10 mouse cellular contexts compared by ENCODE assay signal in genomic region chr17:70363561-70363960, GRCm38 (mm10).
DNase-seq lines count a peak whose midpoint lies in the region; ATAC-seq lines count a peak whose summit lies in the region.
"Had no signal": no experiment of that assay in that cellular context is flagged by ENCODE, and none has a peak within 500 bp of the region (broad histone marks: within the 10 kb centered on the region; RNA-seq: fewer than 3 reads in every experiment).

No protein-coding gene starts in this region.

- no peak overlapping the region for H3K9ac ChIP-seq in hindbrain, embryonic 15.5 days
- no peak overlapping the region for H3K9ac ChIP-seq in hindbrain, embryonic 11.5 days (ENCODE audit: low read depth, low read length)
- H3K9ac ChIP-seq in hindbrain, embryonic 16.5 days (ENCODE audit: low read depth, low read length): no peak overlapping the region
- no peak overlapping the region for H3K9ac ChIP-seq in neural tube, embryonic 15.5 days (replicated peaks)
- no peak overlapping the region for H3K9ac ChIP-seq in liver, embryonic 11.5 days (ENCODE audit: low read depth, low read length)

- ATAC-seq in hindbrain, embryonic 15.5 days (ENCODE audit: low FRiP score, low read depth): peak; percentile 82
- ATAC-seq in hindbrain, embryonic 11.5 days (ENCODE audit: low FRiP score): no peak
- ATAC-seq in hindbrain, embryonic 16.5 days: peak; percentile 93
- peak; percentile 50; the same call in 1 of the 2 replicates for ATAC-seq in neural tube, embryonic 15.5 days (ENCODE audit: low FRiP score)
- no peak for ATAC-seq in liver, embryonic 11.5 days (replicated peaks; ENCODE audit: low FRiP score)

- DNase-seq in hindbrain, embryonic 11.5 days (ENCODE audit: low spot score): no peak
- peak; percentile 78 to 89 for DNase-seq in cerebellum, adult 18-20 months
- no peak for DNase-seq in liver, embryonic 11.5 days (ENCODE audit: low spot score)
- no peak for DNase-seq in thymus, postnatal 0 days (ENCODE audit: low spot score)
- DNase-seq in retina, postnatal 1 day: no peak
- DNase-seq: gastrocnemius, postnatal 25 days; thymus, postnatal 25 days had no signal

- H3K36me3 ChIP-seq in hindbrain, embryonic 15.5 days: no peaks in the 10 kb centered on the region
- H3K36me3 ChIP-seq in hindbrain, embryonic 11.5 days (ENCODE audit: control insufficient read depth, insufficient read depth, low read length): no peaks in the 10 kb centered on the region
- H3K36me3 ChIP-seq in hindbrain, embryonic 16.5 days (ENCODE audit: control insufficient read depth, insufficient read depth, low read length): no peaks in the 10 kb centered on the region
- no peaks in the 10 kb centered on the region for H3K36me3 ChIP-seq in neural tube, embryonic 15.5 days
- H3K36me3 ChIP-seq in liver, embryonic 11.5 days (ENCODE audit: control insufficient read depth, insufficient read depth, low read length): no peaks in the 10 kb centered on the region

- H3K27me3 ChIP-seq in hindbrain, embryonic 15.5 days: no peaks in the 10 kb centered on the region
- H3K27me3 ChIP-seq in hindbrain, embryonic 11.5 days (ENCODE audit: control insufficient read depth, insufficient read depth, low read length): no peaks in the 10 kb centered on the region
- no peaks in the 10 kb centered on the region for H3K27me3 ChIP-seq in hindbrain, embryonic 16.5 days (replicated peaks; ENCODE audit: control insufficient read depth, insufficient read depth, low read length)
- no peaks in the 10 kb centered on the region for H3K27me3 ChIP-seq in neural tube, embryonic 15.5 days (replicated peaks)
- H3K27me3 ChIP-seq in liver, embryonic 11.5 days (replicated peaks; ENCODE audit: control insufficient read depth, insufficient read depth, low read length): no peaks in the 10 kb centered on the region

- peak overlapping the region; percentile 42 for H3K27ac ChIP-seq in hindbrain, embryonic 15.5 days (replicated peaks)
- H3K27ac ChIP-seq in hindbrain, embryonic 11.5 days (ENCODE audit: low read depth, low read length): no peak overlapping the region
- peak overlapping the region; percentile 6 for H3K27ac ChIP-seq in hindbrain, embryonic 16.5 days (ENCODE audit: low read depth, low read length)
- 0 out of 2 replicates have a peak overlapping the region, but pooled peaks have one; percentile 18 for H3K27ac ChIP-seq in neural tube, embryonic 15.5 days (replicated peaks)
- no peak overlapping the region for H3K27ac ChIP-seq in liver, embryonic 11.5 days (ENCODE audit: low read depth, low read length)

- 53% methylated on average over 3 of the region's 3 CpGs for WGBS in hindbrain, embryonic 15.5 days
- WGBS in hindbrain, embryonic 11.5 days: 79% methylated on average over 3 of the region's 3 CpGs
- WGBS in hindbrain, embryonic 16.5 days: 48% methylated on average over 3 of the region's 3 CpGs
- WGBS in neural tube, embryonic 15.5 days: 39% methylated on average over 3 of the region's 3 CpGs
- 76% methylated on average over 3 of the region's 3 CpGs for WGBS in liver, embryonic 11.5 days

- peaks cover 14% of the 10 kb centered on the region for H3K4me1 ChIP-seq in hindbrain, embryonic 15.5 days (replicated peaks)
- no peaks in the 10 kb centered on the region for H3K4me1 ChIP-seq in hindbrain, embryonic 11.5 days (replicated peaks; ENCODE audit: control insufficient read depth, insufficient read depth, low read length)
- no peaks in the 10 kb centered on the region for H3K4me1 ChIP-seq in hindbrain, embryonic 16.5 days (ENCODE audit: control insufficient read depth, insufficient read depth, low read depth, low read length)
- H3K4me1 ChIP-seq in neural tube, embryonic 15.5 days: 0 out of 2 replicates have a peak, but pooled peaks cover 5% of the 10 kb centered on the region
- no peaks in the 10 kb centered on the region for H3K4me1 ChIP-seq in liver, embryonic 11.5 days (replicated peaks; ENCODE audit: control insufficient read depth, insufficient read depth, low read length)

- H3K4me2 ChIP-seq in hindbrain, embryonic 15.5 days: no peak overlapping the region
- no peak overlapping the region for H3K4me2 ChIP-seq in hindbrain, embryonic 11.5 days (replicated peaks; ENCODE audit: low read depth, low read length)
- H3K4me2 ChIP-seq in hindbrain, embryonic 16.5 days (ENCODE audit: low read length): no peak overlapping the region
- H3K4me2 ChIP-seq in neural tube, embryonic 15.5 days: no peak overlapping the region
- H3K4me2 ChIP-seq in liver, embryonic 11.5 days: no peak overlapping the region

- H3K9me3 ChIP-seq in hindbrain, embryonic 15.5 days: no peaks in the 10 kb centered on the region
- H3K9me3 ChIP-seq in hindbrain, embryonic 11.5 days (ENCODE audit: control insufficient read depth, low read length): no peaks in the 10 kb centered on the region
- no peaks in the 10 kb centered on the region for H3K9me3 ChIP-seq in hindbrain, embryonic 16.5 days (ENCODE audit: control insufficient read depth, low read length)
- H3K9me3 ChIP-seq in neural tube, embryonic 15.5 days (replicated peaks): no peaks in the 10 kb centered on the region
- H3K9me3 ChIP-seq in liver, embryonic 11.5 days (ENCODE audit: control insufficient read depth, low read length): no peaks in the 10 kb centered on the region

- H3K4me3 ChIP-seq in hindbrain, embryonic 15.5 days: no peak overlapping the region
- no peak overlapping the region for H3K4me3 ChIP-seq in hindbrain, embryonic 11.5 days (ENCODE audit: low read depth, low read length)
- no peak overlapping the region for H3K4me3 ChIP-seq in hindbrain, embryonic 16.5 days (ENCODE audit: low read length)
- no peak overlapping the region for H3K4me3 ChIP-seq in neural tube, embryonic 15.5 days (replicated peaks)
- no peak overlapping the region for H3K4me3 ChIP-seq in liver, embryonic 11.5 days (ENCODE audit: low read depth, low read length)

Comparison
In these comparisons a context has a peak if more than half of its experiments do, and no peak if none do; other contexts are left out.
1. ATAC-seq: peak in hindbrain, embryonic 15.5 days (single experiment), hindbrain, embryonic 16.5 days (single experiment) and neural tube, embryonic 15.5 days (single experiment); none in hindbrain, embryonic 11.5 days (single experiment) and liver, embryonic 11.5 days (single experiment).
2. H3K27ac ChIP-seq: peak in hindbrain, embryonic 15.5 days (single experiment), hindbrain, embryonic 16.5 days (single experiment) and neural tube, embryonic 15.5 days (single experiment); none in hindbrain, embryonic 11.5 days (single experiment) and liver, embryonic 11.5 days (single experiment).
3. DNase-seq: peak in cerebellum, adult 18-20 months (2 of 2); none in hindbrain, embryonic 11.5 days (single experiment), liver, embryonic 11.5 days (single experiment), thymus, postnatal 0 days (single experiment) and retina, postnatal 1 day (single experiment).